Mouse (Mus musculus) cerebellum, postnatal 25 days (tissue): ENCODE measurements around the gene Slc23a2.

ENCODE experiments used
- DNase-seq, 2 experiments: peaks; one replicate each; pipeline ENCODE4 v3.0.0; 2021; ENCODE audit warnings: mixed read lengths in 2 of 2

Gene Slc23a2

DNA sequence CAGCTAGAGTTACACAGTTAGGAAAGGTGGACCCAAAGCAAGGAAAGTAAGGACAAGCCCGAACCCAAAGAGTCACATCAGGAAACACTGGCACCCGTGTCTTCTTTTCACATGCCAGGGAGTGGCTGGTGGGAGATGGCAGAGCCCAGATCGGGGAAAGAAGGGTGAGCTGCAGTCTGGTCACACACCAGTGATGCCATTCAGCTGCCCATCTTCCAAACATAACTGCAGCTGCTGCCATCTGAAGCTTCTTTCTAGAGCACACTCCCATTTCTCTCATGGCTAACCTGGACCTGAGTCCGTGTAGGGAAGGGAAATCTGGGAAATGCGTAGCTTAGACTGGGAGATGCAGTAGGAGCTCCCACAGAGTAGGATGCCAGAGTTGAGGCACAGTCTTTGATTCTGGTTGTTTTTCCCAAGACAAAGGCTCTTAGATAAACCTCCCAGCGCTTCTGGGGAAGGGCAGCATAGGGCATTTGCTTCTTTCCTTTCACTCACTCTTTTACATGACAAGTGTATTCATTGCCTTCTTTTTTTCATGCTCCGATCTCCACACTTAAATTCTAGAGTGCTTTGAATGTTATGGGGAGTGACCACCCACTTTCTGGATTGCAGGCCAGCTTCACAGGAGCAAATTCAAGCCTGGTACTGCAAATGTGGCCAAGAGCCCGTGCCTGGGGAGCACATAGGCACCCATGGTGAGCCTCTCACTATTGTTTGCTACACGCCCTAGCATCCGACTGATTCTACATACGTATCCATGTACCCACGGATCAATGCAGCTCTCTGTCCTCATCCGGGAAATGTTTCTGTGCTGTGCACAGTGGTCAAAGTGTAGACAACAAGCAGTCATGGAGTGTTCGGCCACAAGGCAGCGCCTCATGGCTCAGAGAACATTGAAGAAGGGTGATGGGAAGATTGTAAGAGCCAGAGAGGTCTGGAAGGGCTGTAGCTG lies 100.3 kb downstream of the Slc23a2 start:
- no peak for DNase-seq

DNA sequence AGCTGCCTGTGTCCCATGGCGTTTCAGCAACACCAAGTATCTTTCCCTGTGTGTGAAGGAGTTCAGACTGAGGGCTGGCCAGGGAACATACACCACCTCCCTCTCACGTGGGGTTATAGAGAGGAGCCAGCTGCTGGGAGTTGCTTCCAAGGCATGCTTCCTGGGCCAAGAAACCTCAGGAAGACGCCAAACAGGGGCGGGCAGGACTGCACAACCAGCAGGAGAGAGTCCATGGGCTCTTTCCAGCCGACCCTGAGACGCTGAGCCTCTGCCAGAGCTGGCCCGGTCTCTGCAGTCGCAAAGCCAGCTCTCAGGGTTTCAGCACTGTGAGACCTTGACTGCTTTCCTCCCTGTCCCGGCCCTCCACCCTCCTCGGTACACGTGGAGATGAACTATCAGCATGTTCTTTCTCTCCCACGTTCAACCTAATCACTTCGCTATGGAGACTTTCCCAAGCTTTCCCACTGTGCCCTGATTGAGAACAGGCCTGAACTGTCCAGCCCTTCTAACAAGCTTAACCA lies 101.7 kb downstream of the Slc23a2 start:
- peak; percentile 63 to 68 for DNase-seq

DNA sequence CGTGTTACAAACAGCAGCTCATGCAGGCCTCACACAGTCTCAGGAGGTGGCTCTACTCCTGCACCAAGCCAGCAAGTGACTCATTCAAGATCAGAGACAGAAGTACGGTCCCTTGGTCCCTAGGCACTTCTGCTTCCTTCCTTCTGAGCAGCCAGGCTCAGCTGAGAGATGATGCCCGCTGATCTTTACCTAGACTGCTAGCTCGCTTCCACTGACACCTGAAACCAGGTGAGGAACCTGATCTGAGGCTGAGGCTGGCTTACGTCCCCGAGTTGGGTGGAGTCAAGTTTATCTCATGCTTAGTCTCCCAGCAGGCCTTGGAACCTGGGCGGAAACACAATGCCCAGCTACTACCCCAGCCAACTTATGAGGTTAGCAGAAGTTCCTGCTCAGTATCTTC lies 105.0 kb downstream of the Slc23a2 start:
- DNase-seq, result no peak

DNA sequence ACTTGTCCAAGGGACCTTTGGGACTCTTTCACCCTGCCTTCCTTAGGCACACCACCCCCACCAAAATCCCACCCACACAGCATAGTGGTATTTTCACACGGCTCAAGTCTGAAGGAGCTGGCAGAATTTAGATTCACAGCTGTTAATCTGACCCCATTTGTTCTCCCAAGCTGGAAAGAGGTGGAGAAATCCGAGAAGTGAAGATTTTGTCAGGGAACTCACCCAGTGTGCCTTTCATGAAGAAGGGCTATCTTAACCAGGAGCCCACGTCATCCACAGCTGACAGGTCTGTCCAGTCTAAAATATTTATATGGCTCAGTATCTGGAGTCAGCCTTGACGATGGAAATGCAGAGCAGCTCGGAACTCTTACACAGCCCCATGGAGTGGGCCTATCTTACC lies 108.6 kb downstream of the Slc23a2 start:
- DNase-seq, result no peak

DNA sequence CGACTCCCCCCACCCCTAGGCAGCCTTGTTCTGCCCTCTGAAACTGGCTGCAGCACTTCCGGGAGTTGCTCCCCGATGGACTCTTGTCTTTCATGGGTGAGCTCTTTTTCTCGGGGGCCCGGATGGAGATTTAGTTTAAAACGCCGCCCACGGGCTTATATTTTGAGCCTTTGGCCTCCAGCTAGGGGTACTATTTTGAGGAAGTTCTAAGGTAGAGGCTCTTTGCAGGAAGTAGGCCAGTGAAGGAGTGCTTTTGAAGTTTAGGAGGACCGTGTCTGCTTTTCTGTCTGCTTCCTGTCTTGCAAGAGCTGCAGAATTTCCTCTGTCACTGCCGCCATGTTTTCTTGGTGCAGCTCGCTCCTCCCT lies 109.5 kb downstream of the Slc23a2 start:
- no peak for DNase-seq

DNA sequence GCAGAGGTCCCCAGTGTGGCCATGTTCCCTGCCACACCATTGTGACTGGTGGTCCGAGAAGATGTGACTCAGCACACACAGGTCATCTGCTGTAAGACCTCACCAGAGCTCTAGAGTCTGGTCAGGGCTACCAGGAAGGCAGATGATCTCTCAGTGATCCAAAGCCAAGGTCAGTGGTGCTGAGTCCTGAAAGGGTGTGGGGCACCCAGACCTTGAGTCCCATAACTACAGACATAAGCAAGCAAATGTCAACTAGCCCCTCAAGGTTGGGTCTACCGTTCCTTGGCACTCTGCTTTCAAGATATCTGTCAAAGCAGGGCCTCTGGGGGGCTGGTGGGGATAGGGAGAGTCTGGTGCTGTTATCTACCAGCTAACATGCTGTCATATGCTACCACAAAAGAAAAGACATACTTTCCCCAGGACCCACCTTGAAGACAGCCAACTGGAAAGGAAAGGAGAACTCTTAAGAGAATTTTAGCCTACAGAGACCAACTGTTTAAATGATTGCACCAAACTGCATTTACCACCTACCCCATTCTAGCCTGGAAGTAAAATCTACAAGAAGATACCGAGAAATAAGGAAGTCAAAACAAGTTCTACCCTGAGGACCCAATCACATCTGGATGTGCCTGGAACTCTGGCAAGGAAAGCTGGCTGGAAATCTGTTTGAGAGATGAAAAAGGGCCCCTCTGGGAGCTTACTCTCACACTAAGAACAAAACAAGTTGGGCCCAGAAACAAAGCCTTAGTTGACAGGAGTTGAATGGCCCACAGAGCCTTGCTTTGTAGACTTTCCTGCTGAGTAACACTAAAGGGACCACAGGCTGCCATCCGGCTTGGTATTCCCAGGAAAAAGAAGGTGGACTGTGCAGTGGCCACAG lies 110.1 kb downstream of the Slc23a2 start:
- no peak for DNase-seq

DNA sequence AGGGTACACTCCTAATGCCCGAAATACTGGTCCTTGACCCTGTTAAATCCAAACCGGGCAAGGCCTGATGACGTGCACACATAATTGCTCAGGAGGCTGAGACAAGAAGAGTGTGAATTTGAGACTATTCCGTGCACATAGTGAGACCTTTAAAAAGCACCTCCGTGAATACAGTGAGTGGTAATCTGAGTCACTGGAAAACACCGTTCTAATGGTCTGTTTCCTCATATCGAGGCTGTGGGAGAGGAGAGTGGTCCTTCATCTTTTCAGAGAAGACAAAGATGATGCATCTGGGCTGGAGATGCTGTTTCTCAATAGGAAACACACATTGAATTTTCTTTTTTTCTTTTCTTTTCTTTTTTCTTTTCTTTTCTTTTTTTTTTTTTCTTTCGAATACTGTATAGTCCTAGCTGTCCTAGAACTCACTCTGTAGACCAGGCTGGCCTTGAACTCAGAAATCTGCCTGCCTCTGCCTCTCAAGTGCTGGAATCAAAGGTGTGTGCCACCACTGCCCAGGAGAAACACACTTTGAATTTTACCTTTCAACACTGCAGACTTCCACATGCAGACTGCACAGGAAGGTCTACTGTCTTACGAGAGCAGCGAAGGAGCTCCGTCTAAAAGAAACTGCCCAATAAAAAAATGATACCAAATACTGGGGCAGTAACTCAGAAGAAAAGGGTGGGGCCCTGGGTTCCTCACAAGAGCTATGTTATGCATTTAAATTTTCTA lies 113.4 kb downstream of the Slc23a2 start:
- no peak for DNase-seq

DNA sequence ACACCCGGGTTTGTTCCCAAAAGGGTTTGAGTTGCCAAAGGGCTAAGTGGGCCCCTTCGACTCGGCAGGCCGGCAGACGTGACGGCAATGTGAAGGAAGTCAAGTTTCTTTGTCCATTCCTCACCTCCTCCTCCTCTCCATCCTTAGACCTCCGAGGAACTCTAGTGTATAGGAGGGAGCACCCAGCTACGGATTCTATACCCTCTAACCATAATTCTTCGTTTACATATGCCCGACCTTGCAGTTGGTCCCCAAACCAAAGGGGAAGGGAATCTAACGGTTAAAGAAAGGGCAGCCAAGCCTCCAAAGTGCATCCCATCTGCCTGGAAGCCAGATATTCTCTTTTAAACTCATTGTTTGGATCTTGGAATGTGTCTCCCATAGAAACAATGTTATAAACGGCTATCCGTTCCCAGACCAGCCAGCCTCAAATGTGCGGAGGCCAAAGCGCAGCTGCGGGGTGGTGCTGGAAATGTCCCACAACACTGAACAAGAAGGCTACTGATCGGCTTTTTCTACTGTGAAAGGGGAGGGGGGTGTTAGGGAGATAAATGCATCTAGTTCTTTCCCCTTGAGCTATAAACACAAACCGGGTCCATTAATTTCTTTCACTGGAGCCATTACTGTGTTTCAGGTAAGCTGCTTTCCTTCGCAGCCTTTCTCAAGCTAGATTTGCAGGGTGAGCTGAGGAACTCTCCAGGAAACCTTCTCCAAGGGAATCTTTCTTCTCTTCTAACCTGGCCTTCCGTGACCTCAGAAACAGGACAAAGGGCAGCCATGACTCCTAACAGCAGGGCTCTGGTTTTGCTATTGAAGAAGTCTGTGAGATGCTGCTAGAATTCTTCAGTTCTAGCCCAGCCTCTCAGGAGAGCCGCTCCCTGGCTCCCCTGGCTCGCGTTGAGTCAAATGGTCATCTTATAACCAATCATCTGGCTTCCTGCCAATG lies 114.2 kb downstream of the Slc23a2 start:
- peak in 1 of 2 experiments; percentile 26 for DNase-seq

DNA sequence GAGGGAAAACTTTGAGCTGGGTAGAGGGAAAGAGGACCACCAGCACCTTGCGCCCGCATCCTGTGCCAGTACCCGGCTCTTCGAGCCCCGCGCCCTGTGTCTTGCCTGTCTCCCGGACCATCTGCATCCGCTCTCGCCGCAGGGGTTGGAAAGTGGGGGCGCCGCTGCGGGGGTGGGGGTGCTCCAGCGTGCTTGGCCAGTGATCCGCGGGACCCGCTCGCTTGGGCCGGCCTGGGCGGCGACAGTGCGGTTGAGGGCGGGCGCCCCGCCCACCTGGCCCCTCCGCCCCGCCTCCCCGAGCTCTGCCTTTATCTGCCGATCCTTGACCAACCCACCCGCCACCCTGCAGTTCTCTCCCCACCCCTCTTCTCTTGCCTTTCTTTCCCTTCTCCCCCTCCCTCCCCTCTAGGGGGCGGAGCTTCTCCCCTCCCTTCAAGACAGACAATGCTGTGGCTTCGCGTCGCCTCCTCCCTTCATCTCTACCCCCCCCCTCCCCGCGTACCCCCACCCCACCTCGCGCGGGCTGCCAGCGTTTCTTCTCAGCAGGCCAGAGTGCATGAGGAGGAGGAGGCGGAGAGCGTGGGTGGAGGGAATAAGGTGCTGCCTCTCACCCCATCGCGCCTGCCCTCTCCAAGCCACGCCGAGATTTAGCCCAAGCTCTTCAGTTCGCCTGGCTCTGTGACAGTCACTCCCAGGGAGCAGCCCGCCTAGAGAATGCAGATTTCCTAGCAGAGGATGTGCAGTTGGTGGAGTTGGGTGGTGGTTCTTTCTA lies 115.1 kb downstream of the Slc23a2 start, which contains the start of gene Rassf2:
TSS of gene Rassf2 (minus strand) at position 613 of the 772 bp plus-strand sequence.
- DNase-seq, result peak; percentile 51 to 67

DNA sequence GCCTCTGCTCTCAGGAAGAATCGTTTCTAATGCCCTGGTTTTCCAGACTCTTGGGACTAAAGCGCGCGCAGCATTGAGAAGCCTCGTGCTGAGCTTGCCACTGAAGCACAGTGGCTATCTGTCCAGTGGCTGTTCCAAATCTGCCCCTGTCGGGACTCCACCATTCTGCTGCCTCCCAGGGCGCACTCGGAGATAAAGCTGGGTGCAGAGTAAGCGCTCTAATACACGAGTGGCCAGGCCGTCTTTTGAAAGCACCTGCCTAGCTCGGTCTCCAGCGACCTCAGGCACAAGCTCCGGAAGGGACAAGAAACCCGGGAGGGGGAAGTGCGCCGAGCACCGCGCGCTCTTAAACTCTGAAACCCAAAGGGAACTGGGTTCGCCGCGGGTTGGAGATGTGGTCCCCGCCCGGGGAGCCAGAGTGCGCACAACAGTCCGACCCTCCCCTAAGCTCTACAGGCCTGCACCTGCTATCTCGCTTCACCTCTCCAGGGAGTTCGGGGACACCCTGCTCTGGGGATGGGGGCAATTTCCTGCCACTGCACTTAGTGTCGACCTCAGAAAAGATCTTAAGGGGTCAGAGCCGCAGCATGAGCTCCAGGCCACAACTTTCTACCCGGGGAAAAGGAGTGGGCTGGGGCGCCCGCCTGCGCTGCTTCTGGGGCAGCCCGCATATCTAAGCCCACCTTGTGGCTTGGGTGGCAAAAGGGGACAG lies 115.9 kb downstream of the Slc23a2 start:
- DNase-seq, result peak; percentile 27 to 32

DNA sequence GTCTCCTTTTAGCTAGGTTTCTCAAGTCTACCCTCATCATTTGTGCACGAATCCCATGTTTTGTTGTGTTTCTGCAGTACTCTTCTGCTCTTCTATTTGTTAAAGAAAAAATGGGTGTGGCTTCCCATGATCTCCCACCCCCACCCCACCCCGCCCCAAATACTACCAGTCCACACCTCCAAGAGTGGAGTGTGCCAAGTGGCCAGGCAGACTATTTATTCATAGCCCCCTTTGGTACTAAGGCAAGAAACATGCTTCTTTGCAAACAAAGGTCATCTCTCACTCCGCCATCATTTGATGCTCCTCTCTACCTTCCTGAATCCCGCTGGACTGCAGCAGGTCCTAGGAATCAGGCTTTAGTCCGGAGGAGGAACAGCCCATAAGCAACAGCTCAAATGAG lies 116.8 kb downstream of the Slc23a2 start:
- no peak for DNase-seq

DNA sequence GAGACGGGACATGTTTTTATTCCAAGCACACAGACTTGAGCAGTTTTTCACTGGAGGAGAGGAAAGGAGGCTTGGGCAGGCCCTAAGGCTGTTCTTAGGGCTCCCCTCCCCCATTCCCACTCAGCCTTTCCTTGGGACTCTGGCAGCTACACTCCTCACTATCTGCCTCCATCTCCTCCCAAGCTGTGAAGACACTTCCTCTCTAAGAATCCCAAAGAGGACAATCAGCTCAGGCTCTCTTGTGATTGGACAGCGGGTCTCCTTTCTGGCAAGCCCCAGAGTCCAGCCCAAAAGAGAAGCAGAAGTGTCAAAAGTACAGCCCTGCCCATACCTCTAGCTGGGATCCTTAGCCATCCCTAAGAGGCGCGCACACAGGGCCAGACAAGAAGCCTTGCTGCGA lies 117.5 kb downstream of the Slc23a2 start:
- DNase-seq, result no peak

DNA sequence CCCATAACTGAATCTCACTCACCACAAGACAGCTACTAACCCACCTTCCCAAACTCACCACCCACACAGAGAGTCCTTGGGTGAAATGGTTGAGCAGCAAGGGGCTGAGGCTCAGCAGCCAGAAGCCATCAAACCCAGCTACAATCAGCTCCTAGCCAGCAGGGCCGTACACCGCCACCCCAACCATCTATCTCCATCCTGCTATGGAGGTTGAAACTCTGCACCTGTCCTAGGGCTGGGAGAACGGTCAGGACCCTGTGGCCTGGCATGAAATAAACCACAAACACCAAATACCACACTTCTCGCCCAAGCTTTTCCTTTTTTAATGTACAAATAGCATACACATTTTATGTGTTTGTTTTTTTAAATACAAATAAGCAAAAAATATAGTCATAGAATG lies 120.9 kb downstream of the Slc23a2 start:
- no peak for DNase-seq

DNA sequence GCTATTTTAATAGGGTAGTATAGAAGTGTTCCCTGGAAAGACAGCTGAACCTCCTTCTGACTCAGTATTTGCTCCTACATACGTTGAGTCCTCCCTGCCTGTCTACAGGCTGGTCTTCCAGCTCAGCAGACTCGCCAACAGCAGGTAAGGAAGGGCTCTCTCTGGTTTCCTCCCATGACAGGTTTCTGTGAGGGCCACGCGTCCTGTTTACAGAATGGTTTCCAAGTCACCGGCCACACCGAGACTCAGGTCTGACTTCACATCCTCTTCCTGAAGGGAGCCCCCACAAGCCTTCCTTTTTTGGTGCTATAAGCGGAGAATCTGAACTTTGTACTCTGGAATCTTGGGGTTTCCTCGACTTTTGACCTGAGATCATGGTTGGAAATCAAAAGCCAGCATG lies 122.3 kb downstream of the Slc23a2 start:
- no peak for DNase-seq

DNA sequence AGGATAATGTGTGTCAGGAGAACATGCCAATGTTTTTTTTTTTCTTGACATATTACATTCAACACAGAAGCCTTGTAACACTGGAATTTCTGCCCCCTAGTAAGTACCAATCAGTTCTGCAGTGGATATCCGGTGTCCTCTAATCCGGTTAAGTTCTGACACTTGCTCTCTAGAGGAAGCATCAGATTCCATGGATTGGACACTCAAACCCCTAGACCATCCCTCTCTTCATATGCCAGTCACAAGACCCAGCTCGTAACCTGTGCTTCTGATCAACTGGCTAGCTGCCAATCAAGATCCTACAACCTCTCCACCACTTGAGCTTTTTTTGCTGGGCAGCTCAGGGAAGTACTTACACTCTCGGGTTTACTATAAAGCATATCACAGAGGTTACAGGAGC lies 123.3 kb downstream of the Slc23a2 start:
- no peak for DNase-seq

DNA sequence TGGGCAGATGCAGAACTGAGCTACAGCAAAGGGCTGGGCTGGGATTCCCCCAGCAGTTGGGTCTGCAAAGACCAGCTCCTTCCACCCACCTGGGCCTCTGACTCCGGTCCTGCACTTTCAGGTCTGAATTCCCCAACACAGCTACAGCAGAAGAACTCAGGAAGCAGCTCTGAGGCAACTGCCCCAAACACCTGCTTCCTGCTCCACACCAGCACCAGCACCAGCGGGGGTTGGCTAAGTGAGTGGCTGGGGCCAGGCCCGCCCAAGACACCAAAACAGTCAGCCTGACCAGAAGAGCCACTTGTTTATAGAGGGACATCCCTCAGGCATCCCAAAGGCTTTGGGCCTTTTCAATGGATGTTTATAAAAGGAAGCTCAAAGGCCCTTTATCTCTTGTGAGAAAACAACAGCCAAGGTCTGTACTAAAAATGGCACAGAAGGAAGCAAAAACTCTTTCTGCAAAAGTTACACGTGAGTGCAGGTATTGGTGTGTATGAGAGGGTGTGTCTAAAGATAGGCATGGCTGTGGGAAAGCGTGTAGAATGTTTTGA lies 123.8 kb downstream of the Slc23a2 start:
- no peak for DNase-seq

DNA sequence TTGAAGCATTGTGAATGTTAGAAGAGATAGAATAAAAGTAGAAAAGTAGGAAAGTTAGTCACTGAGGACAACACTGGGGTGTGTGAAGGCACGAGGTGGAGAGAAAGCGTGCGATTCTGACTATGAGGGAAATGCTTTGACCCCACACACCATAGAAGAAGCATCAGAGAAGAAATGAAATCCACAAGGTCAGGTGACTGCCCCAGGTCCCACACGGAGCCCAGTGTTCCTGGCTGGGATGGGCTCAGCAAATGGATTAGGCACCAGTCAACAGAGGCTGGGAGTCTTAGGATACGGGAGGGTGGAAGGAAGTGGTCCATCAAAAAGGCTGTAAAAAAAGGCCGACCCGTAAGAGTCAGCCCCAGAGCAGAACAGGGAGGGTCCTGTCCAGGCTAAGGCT lies 124.5 kb downstream of the Slc23a2 start:
- no peak for DNase-seq

DNA sequence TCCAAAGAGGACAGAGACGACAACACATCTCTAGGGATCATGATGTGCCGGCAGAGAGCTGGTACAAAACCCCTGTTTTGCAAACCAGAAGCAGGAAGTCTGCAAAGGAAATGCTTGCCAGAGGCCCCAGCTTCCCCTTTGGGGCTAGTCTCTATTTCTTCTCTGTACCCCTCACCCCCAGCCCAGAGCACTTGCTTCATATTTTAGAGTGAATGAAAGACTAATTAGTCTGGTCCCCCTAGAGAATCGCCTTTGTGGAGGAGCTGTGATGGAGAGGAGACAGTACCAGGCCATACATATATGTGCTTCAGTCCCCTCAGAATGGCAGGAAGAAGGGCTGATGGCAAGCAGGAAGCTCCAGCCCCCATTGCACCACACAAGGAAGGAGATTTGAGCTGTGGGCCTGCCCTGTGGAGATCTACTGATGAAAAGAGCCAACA lies 125.5 kb downstream of the Slc23a2 start:
- no peak for DNase-seq

DNA sequence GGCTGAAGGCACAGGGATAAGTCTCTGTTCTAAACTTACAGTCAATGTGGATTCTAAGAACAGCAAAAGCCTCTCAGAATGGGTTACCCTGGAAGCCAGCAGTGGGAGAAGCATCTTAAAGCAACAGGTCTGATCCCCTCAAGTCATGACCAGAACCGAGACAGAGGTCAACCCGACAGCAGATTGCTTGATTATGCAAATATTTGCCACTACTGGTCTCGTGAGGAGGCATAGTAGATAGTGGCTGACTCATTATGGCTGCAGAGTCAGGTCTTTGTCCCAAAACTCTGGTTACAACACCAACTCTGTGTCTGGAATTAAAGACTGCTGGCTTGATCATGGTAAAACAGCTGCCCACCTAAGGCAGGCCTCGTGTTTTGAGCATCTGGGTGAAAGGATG lies 126.8 kb downstream of the Slc23a2 start:
- no peak for DNase-seq

DNA sequence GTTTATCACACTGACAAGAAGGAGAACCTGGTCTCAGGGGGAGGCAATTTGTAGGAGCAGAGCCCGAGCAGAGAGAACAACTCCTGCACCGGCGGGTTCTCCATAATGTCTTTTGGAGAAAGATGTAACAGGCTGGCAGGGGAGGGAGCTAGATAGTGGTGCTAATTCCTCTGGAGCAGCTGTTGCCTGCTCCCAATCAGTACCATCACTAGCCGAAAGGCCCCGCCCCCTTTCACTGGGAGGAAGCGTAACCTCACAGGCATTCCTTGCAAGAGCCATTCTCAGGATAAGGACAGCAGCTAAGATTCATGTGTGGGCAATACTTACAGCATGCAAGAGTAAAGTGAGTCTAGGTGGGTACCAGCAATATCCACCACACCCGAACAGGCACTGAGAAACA lies 127.3 kb downstream of the Slc23a2 start:
- DNase-seq, result no peak
